Mouse (Mus musculus) v-Abl transformed pro-B cells (cell line): ENCODE data around the gene Spesp1.

Experiments
- in situ Hi-C, 2 experiments: fragments of 400-800 bp; cut with MboI; formaldehyde crosslinking; loops; one replicate each; pipeline ENCODE4 v1.15.1; 2025; ENCODE audit not compliant: unreplicated experiment in 2 of 2

Gene Spesp1

GRCm38 (mm10) chr9:62253736-62254443 is 28.1 kb downstream of the Spesp1 start:
- in situ Hi-C loops = no loop called here

GRCm38 (mm10) chr9:62250296-62250695 is 31.7 kb downstream of the Spesp1 start:
- in situ Hi-C loops = no loop called here

- in situ Hi-C loops = loop anchor here (10.0 kb wide), 3 partner anchors 292 to 2002 kb away; no protein-coding TSS in a partner anchor
Measured at GRCm38 (mm10) chr9:62246380-62246942, 35.5 kb downstream of the Spesp1 start.

- in situ Hi-C loops = loop anchor here (10.0 kb wide), 3 partner anchors 291 to 2001 kb away; no protein-coding TSS in a partner anchor
Measured at GRCm38 (mm10) chr9:62245612-62246379, 36.2 kb downstream of the Spesp1 start.

- in situ Hi-C loops = loop anchor here (5.0 to 10.0 kb wide), 5 partner anchors 202 to 2000 kb away; no protein-coding TSS in a partner anchor
Measured at GRCm38 (mm10) chr9:62244612-62245010, 37.4 kb downstream of the Spesp1 start.

- in situ Hi-C loops = loop anchor here (5.0 to 10.0 kb wide), 5 partner anchors 202 to 1999 kb away; no protein-coding TSS in a partner anchor
Measured at GRCm38 (mm10) chr9:62243991-62244611, 37.9 kb downstream of the Spesp1 start.

GRCm38 (mm10) chr9:62240036-62240435 is 42.0 kb downstream of the Spesp1 start:
- in situ Hi-C loops = loop anchor here (5.0 to 10.0 kb wide), 5 partner anchors 198 to 1995 kb away; no protein-coding TSS in a partner anchor

- in situ Hi-C loops = loop anchor here in 1 of 2 experiments (5.0 kb wide), 1 partner anchor 330 kb away; no protein-coding TSS in a partner anchor
Measured at GRCm38 (mm10) chr9:62237381-62237980, 44.5 kb downstream of the Spesp1 start.

- in situ Hi-C loops = loop anchor here in 1 of 2 experiments (5.0 kb wide), 1 partner anchor 328 kb away; no protein-coding TSS in a partner anchor
Measured at GRCm38 (mm10) chr9:62235501-62235900, 46.5 kb downstream of the Spesp1 start.

GRCm38 (mm10) chr9:62232649-62233048 is 49.4 kb downstream of the Spesp1 start:
- in situ Hi-C loops = no loop called here

- in situ Hi-C loops = no loop called here
Measured at GRCm38 (mm10) chr9:62231046-62231445, 51.0 kb downstream of the Spesp1 start.

- in situ Hi-C loops = no loop called here
Measured at GRCm38 (mm10) chr9:62229985-62230384, 52.0 kb downstream of the Spesp1 start.

GRCm38 (mm10) chr9:62222481-62222880 is 59.5 kb downstream of the Spesp1 start:
- in situ Hi-C loops = no loop called here

- in situ Hi-C loops = no loop called here
Measured at GRCm38 (mm10) chr9:62222029-62222428, 60.0 kb downstream of the Spesp1 start.
